Mouse (Mus musculus): ENCODE data around the gene Sae1. TPM values are rescaled to one million over a fixed set of nuclear protein-coding genes. Genes with fewer than 3 reads are reported as not detected.

Gene Sae1
- polyA plus RNA-seq, 1 experiment from 2014 or later = 297 TPM

DNA sequence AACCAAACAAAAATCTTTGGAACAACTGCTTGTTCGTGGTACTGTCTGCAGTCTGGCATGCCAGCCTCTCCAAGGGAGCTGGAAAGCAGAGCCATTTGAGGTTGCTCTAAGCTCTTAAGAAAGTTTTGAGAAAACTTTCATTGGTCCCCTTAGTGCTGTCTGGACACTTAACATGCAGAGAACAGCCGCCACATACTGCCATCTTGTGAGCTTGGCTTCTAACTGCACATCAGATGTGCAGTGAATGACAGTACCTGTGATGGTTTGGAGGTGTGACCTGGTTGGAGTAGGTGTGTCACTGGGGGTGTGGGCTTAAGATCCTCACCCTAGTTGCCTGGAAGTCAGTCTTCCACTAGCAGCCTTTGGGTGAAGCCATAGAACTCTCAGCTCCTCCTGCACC, 49.9 kb downstream of the Sae1 start:
- Histone ChIP-seq H3K27me3 (replicated peaks; ENCODE audit: control insufficient read depth, insufficient read depth, low read length) (no peaks in the 10 kb centered on the region), H3K9me3 (ENCODE audit: control insufficient read depth, low read length) (no peaks in the 10 kb centered on the region), H3K4me3 (replicated peaks; ENCODE audit: low read length) (no peak overlapping the region), H3K27ac (ENCODE audit: low read length) (no peak overlapping the region), H3K4me2 (ENCODE audit: low read length) (no peak overlapping the region), H3K4me1 (replicated peaks; ENCODE audit: control insufficient read depth, insufficient read depth, low read length) (no peaks in the 10 kb centered on the region), H3K9ac (replicated peaks; ENCODE audit: low read depth, low read length) (no peak overlapping the region), H3K36me3 (ENCODE audit: control insufficient read depth, insufficient read depth) (0 out of 2 replicates have a peak, but pooled peaks cover 2% of the 10 kb centered on the region)
- WGBS = 77% methylated on average over 2 of the region's 2 CpGs
- ATAC-seq = no peak

DNA sequence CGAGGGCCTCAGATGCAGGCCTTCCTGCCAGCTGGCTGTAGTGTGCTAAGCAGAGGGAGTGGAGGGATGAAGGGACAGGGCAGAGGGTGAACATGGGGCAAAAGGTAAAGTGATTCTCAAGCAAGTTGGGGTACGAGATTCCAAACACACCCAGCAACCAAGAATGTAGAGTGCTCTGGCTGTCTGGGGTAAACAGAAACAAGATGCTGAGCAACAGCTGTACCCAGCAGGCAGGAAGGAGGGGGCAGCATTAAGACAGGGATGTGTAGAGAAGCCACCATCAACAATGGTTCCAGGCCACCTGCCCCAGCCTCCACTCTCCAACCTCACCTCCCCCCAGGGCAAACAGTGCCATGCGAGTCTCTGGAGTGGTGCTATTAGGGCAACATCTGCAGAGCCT, 58.5 kb downstream of the Sae1 start:
- H3K27me3 ChIP-seq (replicated peaks; ENCODE audit: control insufficient read depth, insufficient read depth, low read length) = no peaks in the 10 kb centered on the region
- no peaks in the 10 kb centered on the region for H3K9me3 ChIP-seq (ENCODE audit: control insufficient read depth, low read length)
- 0 out of 2 replicates have a peak, but pooled peaks cover 7% of the 10 kb centered on the region for H3K36me3 ChIP-seq (ENCODE audit: control insufficient read depth, insufficient read depth)
- no peak overlapping the region for H3K4me2 ChIP-seq (ENCODE audit: low read length)
- WGBS = 90% methylated on average over 3 of the region's 3 CpGs
- ATAC-seq = no peak
- no peaks in the 10 kb centered on the region for H3K4me1 ChIP-seq (replicated peaks; ENCODE audit: control insufficient read depth, insufficient read depth, low read length)
- H3K4me3 ChIP-seq (replicated peaks; ENCODE audit: low read length) = no peak overlapping the region
- no peak overlapping the region for H3K27ac ChIP-seq (ENCODE audit: low read length)
- H3K9ac ChIP-seq (replicated peaks; ENCODE audit: low read depth, low read length) = no peak overlapping the region

DNA sequence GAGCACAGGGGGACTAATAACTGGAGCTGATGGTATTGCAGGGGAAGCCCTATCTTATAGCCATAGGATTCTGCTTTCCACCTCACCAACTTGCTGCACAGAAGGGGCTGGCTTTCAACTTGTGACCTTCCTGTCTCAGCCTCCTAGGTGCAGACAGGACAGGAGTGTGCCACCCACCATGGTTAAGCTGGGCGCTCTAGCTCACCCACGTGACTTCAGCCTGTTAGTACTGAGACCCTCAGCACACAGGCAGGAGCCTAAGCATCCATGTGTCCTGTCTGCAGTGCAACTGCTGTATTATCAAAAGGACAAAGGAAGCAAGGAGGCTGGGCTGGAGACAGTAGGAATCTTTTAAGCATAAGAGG, 61.0 kb downstream of the Sae1 start:
- Histone ChIP-seq H3K9me3 (ENCODE audit: control insufficient read depth, low read length) (no peaks in the 10 kb centered on the region), H3K27ac (ENCODE audit: low read length) (no peak overlapping the region), H3K27me3 (replicated peaks; ENCODE audit: control insufficient read depth, insufficient read depth, low read length) (no peaks in the 10 kb centered on the region), H3K4me2 (ENCODE audit: low read length) (no peak overlapping the region), H3K4me3 (replicated peaks; ENCODE audit: low read length) (no peak overlapping the region), H3K36me3 (ENCODE audit: control insufficient read depth, insufficient read depth) (0 out of 2 replicates have a peak, but pooled peaks cover 7% of the 10 kb centered on the region), H3K4me1 (replicated peaks; ENCODE audit: control insufficient read depth, insufficient read depth, low read length) (no peaks in the 10 kb centered on the region), H3K9ac (replicated peaks; ENCODE audit: low read depth, low read length) (no peak overlapping the region)
- 90% methylated on average over 2 of the region's 2 CpGs for WGBS
- 0 out of 2 replicates have a peak, but pooled peaks have one; percentile 12 for ATAC-seq

DNA sequence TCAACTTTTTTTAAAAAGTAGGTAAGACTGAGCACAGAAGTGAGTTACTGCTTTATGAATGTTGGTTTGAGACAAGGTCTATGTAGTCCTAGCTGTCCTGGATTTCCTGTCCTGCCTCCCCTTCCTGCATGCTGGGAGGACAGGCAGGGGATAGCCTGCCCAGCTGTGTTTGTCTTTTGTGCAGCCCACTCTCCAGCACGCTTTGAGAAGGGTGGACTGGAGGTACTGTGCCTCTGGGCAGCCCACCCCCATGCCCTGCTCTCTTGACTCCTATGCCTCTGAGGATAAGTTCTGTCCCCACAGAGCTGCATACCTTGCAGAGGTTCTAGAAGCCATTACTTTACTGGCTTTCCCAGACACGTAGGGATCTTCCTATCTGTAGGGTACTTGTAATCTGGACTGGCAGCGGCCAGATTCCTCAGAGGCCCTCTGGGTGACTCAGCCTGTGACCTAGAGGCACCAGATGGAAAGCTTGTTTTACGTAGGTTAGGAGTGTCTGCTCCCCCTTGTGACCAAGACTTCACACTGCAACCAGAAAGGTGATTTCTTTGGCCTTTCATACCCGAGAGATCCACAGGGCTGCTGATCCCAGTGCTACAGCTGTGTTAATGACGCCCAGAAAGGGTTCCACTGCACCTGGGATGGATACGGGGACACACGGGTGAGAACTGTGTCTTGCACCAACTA, 61.5 kb downstream of the Sae1 start:
- H3K4me1 ChIP-seq (replicated peaks; ENCODE audit: control insufficient read depth, insufficient read depth, low read length) = no peaks in the 10 kb centered on the region
- H3K36me3 ChIP-seq (ENCODE audit: control insufficient read depth, insufficient read depth) = 0 out of 2 replicates have a peak, but pooled peaks cover 7% of the 10 kb centered on the region
- no peak overlapping the region for H3K9ac ChIP-seq (replicated peaks; ENCODE audit: low read depth, low read length)
- H3K9me3 ChIP-seq (ENCODE audit: control insufficient read depth, low read length) = no peaks in the 10 kb centered on the region
- WGBS = 36% methylated on average over 8 of the region's 8 CpGs
- H3K4me3 ChIP-seq (replicated peaks; ENCODE audit: low read length) = no peak overlapping the region
- H3K27ac ChIP-seq (ENCODE audit: low read length) = no peak overlapping the region
- H3K4me2 ChIP-seq (ENCODE audit: low read length) = no peak overlapping the region
- ATAC-seq = 0 out of 2 replicates have a peak, but pooled peaks have one; percentile 26
- H3K27me3 ChIP-seq (replicated peaks; ENCODE audit: control insufficient read depth, insufficient read depth, low read length) = no peaks in the 10 kb centered on the region

DNA sequence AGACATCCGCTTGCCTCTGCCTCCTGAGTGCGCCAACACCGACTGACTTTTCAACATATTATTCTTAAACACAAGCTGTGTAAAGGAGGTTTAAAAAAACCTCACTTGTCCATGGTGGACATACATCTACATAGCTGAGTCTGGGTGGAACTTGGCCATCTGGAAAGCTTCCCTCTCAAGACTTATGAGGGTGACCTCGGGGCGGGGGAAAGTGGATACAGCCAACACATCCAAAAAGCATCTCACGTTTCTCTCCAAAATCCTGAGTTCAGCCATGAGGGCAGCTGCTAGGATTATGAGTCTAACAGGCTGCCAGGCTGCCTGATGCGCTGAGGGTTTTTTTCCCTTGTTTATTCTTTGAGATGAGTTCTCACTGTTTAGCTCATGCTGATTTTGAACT, 62.9 kb downstream of the Sae1 start:
- Histone ChIP-seq H3K36me3 (ENCODE audit: control insufficient read depth, insufficient read depth) (0 out of 2 replicates have a peak, but pooled peaks cover 3% of the 10 kb centered on the region), H3K4me1 (replicated peaks; ENCODE audit: control insufficient read depth, insufficient read depth, low read length) (no peaks in the 10 kb centered on the region), H3K27ac (ENCODE audit: low read length) (no peak overlapping the region), H3K4me3 (replicated peaks; ENCODE audit: low read length) (no peak overlapping the region), H3K27me3 (replicated peaks; ENCODE audit: control insufficient read depth, insufficient read depth, low read length) (no peaks in the 10 kb centered on the region), H3K4me2 (ENCODE audit: low read length) (no peak overlapping the region), H3K9me3 (ENCODE audit: control insufficient read depth, low read length) (no peaks in the 10 kb centered on the region), H3K9ac (replicated peaks; ENCODE audit: low read depth, low read length) (no peak overlapping the region)
- 90% methylated on average over 7 of the region's 7 CpGs for WGBS
- ATAC-seq = no peak

DNA sequence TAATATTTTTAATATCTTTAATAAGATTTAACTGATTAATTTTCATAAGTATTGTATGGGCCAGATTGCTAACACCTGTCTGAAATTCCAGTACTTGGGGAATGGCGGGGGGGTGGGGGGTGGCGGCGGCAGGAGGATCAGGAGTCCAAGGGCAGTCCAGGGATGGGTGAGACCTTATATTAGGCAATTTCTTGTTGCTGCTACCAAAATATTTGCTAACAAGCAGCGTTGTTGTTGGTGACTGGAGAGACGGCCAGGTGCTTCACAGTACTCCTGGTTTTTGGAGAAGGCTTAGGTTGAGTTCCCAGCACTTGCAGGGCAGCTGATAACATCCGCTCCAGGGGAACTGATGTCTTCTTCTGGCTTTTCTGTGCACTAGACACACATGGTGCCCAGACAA, 67.1 kb downstream of the Sae1 start:
- no peak for ATAC-seq
- Histone ChIP-seq H3K9me3 (ENCODE audit: control insufficient read depth, low read length) (no peaks in the 10 kb centered on the region), H3K9ac (replicated peaks; ENCODE audit: low read depth, low read length) (no peak overlapping the region), H3K27me3 (replicated peaks; ENCODE audit: control insufficient read depth, insufficient read depth, low read length) (no peaks in the 10 kb centered on the region), H3K4me3 (replicated peaks; ENCODE audit: low read length) (no peak overlapping the region), H3K27ac (ENCODE audit: low read length) (no peak overlapping the region), H3K36me3 (ENCODE audit: control insufficient read depth, insufficient read depth) (no peaks in the 10 kb centered on the region), H3K4me1 (replicated peaks; ENCODE audit: control insufficient read depth, insufficient read depth, low read length) (no peaks in the 10 kb centered on the region), H3K4me2 (ENCODE audit: low read length) (no peak overlapping the region)
- 92% methylated on average over 6 of the region's 6 CpGs for WGBS

DNA sequence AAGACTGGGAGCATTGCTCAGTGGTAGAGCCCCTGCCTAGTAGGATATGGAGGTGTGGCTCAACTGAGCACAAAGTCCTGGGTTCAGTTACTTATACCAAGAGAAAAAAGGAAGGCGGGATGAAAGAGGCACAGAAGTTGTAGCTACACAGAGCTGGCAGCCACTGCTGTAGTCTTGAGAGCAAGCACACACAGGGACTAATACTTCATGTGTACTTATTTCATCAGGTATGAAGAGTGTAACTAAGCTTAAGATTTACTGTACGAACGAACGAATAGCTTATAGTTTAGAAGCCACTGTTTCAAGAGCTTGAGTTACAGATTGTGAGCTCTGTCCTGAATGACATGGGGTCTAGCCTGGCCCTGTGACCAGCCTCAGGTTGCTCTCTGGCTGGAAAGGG, 68.4 kb downstream of the Sae1 start:
- Histone ChIP-seq H3K4me3 (replicated peaks; ENCODE audit: low read length) (no peak overlapping the region), H3K36me3 (ENCODE audit: control insufficient read depth, insufficient read depth) (no peaks in the 10 kb centered on the region), H3K9ac (replicated peaks; ENCODE audit: low read depth, low read length) (no peak overlapping the region), H3K4me1 (replicated peaks; ENCODE audit: control insufficient read depth, insufficient read depth, low read length) (no peaks in the 10 kb centered on the region; the same call in 1 of the 2 replicates), H3K27ac (ENCODE audit: low read length) (no peak overlapping the region), H3K27me3 (replicated peaks; ENCODE audit: control insufficient read depth, insufficient read depth, low read length) (no peaks in the 10 kb centered on the region), H3K4me2 (ENCODE audit: low read length) (no peak overlapping the region), H3K9me3 (ENCODE audit: control insufficient read depth, low read length) (no peaks in the 10 kb centered on the region)
- 92% methylated on average over 4 of the region's 4 CpGs for WGBS
- no peak for ATAC-seq

DNA sequence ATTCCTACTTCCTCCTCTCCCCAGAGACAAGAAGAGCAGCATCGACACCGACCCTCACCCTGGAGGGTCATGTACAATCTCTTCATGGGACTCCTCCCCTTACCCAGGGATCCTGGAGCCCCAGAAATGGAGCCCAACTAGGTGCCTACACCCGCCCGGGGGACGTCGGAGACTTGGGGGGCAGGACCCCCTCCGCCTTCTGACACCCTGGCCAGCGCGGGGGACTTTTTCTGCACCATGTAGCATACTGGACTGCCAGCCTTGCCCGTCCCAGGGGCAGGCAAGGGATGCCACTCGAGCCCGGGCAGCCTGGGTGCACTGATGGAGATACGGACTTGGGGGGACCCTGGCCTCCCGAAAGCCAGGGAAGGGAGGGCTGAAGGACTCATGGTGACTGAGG, 70.5 kb downstream of the Sae1 start:
- no peak overlapping the region for H3K9ac ChIP-seq (replicated peaks; ENCODE audit: low read depth, low read length)
- no peaks in the 10 kb centered on the region for H3K9me3 ChIP-seq (ENCODE audit: control insufficient read depth, low read length)
- no peaks in the 10 kb centered on the region for H3K36me3 ChIP-seq (ENCODE audit: control insufficient read depth, insufficient read depth)
- 90% methylated on average over 14 of the region's 14 CpGs for WGBS
- no peak overlapping the region for H3K4me3 ChIP-seq (replicated peaks; ENCODE audit: low read length)
- H3K4me1 ChIP-seq (replicated peaks; ENCODE audit: control insufficient read depth, insufficient read depth, low read length) = peaks cover 16% of the 10 kb centered on the region
- 0 out of 2 replicates have a peak, but pooled peaks cover 4% of the 10 kb centered on the region for H3K27me3 ChIP-seq (replicated peaks; ENCODE audit: control insufficient read depth, insufficient read depth, low read length)
- ATAC-seq = no peak
- no peak overlapping the region for H3K4me2 ChIP-seq (ENCODE audit: low read length)
- H3K27ac ChIP-seq (ENCODE audit: low read length) = no peak overlapping the region

DNA sequence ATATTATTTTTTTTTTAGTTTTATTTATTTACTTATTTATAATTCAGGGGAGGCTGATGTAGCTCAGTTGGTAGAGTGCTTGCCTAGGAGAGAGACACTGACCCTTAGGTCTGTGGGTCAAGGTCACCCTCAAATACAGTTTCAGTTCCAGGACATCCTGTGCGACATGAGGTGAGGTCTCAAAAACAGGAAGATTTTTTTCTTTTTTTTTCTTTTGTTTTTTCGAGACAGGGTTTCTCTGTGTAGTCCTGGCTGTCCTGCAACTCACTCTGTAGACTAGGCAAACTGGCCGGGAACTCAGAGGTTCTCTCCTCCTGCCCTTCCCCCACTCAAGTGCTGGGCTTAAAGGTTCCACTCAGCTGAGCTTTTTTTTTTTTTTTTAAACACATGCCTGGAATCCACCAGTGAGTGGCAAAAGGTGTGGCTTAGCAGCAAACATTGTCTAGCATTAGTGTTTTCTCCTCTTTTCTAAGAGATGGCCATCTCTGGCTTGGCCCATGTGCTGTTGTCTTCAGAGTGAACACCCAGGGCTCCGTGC, 72.3 kb downstream of the Sae1 start:
- 62% methylated on average over 4 of the region's 4 CpGs for WGBS
- H3K4me1 ChIP-seq (replicated peaks; ENCODE audit: control insufficient read depth, insufficient read depth, low read length) = peaks cover 30% of the 10 kb centered on the region
- no peak overlapping the region for H3K4me2 ChIP-seq (ENCODE audit: low read length)
- no peak overlapping the region for H3K9ac ChIP-seq (replicated peaks; ENCODE audit: low read depth, low read length)
- no peak overlapping the region for H3K27ac ChIP-seq (ENCODE audit: low read length)
- no peak overlapping the region for H3K4me3 ChIP-seq (replicated peaks; ENCODE audit: low read length)
- H3K27me3 ChIP-seq (replicated peaks; ENCODE audit: control insufficient read depth, insufficient read depth, low read length) = peaks cover 4% of the 10 kb centered on the region; the same call in 1 of the 2 replicates
- no peaks in the 10 kb centered on the region for H3K36me3 ChIP-seq (ENCODE audit: control insufficient read depth, insufficient read depth)
- H3K9me3 ChIP-seq (ENCODE audit: control insufficient read depth, low read length) = no peaks in the 10 kb centered on the region
- ATAC-seq = no peak
